22 mouse cellular contexts compared by ENCODE assay signal in genomic region chr1:125455128-125455527, GRCm38 (mm10). TPM values are rescaled to one million over a fixed set of nuclear protein-coding genes. Genes with fewer than 3 reads are reported as not detected.
DNase-seq lines count a peak whose midpoint lies in the region; ATAC-seq and TF ChIP-seq lines count a peak whose summit lies in the region.
"Had no signal": no experiment of that assay in that cellular context is flagged by ENCODE, and none has a peak within 500 bp of the region (broad histone marks: within the 10 kb centered on the region; RNA-seq: fewer than 3 reads in every experiment).

No protein-coding gene starts in this region.

- H3K27ac ChIP-seq in forebrain, embryonic 13.5 days: no peak overlapping the region
- no peak overlapping the region for H3K27ac ChIP-seq in forebrain, embryonic 10.5 days
- H3K27ac ChIP-seq in midbrain, embryonic 12.5 days (replicated peaks): no peak overlapping the region
- no peak overlapping the region for H3K27ac ChIP-seq in midbrain, embryonic 10.5 days (replicated peaks)
- H3K27ac ChIP-seq: embryonic facial prominence, embryonic 15.5 days; heart, embryonic 10.5 days; hindbrain, embryonic 13.5 days; intestine, embryonic 15.5 days had no signal

- WGBS in forebrain, embryonic 13.5 days: 8% methylated on average over 2 of the region's 2 CpGs
- 59% methylated on average over 2 of the region's 2 CpGs for WGBS in forebrain, embryonic 10.5 days
- WGBS in midbrain, embryonic 12.5 days: 23% methylated on average over 2 of the region's 2 CpGs
- 61% methylated on average over 2 of the region's 2 CpGs for WGBS in midbrain, embryonic 10.5 days

- no peak for TF ChIP-seq POLR2A in brain, embryonic 14.5 days (IDR thresholded peaks at IDR 0.05; ENCODE audit: borderline replicate concordance, extremely low read depth, insufficient read depth, insufficient read length, poor library complexity, severe bottlenecking)

- H3K4me1 ChIP-seq in forebrain, embryonic 13.5 days: peaks cover 8% of the 10 kb centered on the region
- H3K4me1 ChIP-seq in forebrain, embryonic 10.5 days: peaks cover 6% of the 10 kb centered on the region
- 0 out of 2 replicates have a peak, but pooled peaks cover 4% of the 10 kb centered on the region for H3K4me1 ChIP-seq in midbrain, embryonic 12.5 days
- peaks cover 13% of the 10 kb centered on the region for H3K4me1 ChIP-seq in midbrain, embryonic 10.5 days
- H3K4me1 ChIP-seq: embryonic facial prominence, embryonic 15.5 days; heart, embryonic 10.5 days; intestine, embryonic 15.5 days had no signal

- H3K9ac ChIP-seq in forebrain, embryonic 13.5 days: no peak overlapping the region
- H3K9ac ChIP-seq in midbrain, embryonic 12.5 days (replicated peaks): no peak overlapping the region
- H3K9ac ChIP-seq: embryonic facial prominence, embryonic 15.5 days; hindbrain, embryonic 13.5 days; intestine, embryonic 15.5 days had no signal

- ATAC-seq in forebrain, embryonic 13.5 days: peak; percentile 38; the same call in 1 of the 2 replicates
- ATAC-seq in midbrain, embryonic 12.5 days (ENCODE audit: low FRiP score, low read depth): peak; percentile 52
- ATAC-seq: activated CD4-positive, CD25-positive, alpha-beta regulatory T cell, adult 4 months; intestine, embryonic 15.5 days had no signal

- H3K9me3 ChIP-seq in forebrain, embryonic 13.5 days (replicated peaks): no peaks in the 10 kb centered on the region
- no peaks in the 10 kb centered on the region for H3K9me3 ChIP-seq in forebrain, embryonic 10.5 days
- H3K9me3 ChIP-seq in midbrain, embryonic 12.5 days: no peaks in the 10 kb centered on the region
- no peaks in the 10 kb centered on the region for H3K9me3 ChIP-seq in midbrain, embryonic 10.5 days (replicated peaks)
- H3K9me3 ChIP-seq: embryonic facial prominence, embryonic 15.5 days; heart, embryonic 10.5 days; hindbrain, embryonic 13.5 days; intestine, embryonic 15.5 days had no signal

- no peak overlapping the region for H3K4me3 ChIP-seq in forebrain, embryonic 13.5 days
- no peak overlapping the region for H3K4me3 ChIP-seq in forebrain, embryonic 10.5 days
- no peak overlapping the region for H3K4me3 ChIP-seq in midbrain, embryonic 12.5 days
- no peak overlapping the region for H3K4me3 ChIP-seq in midbrain, embryonic 10.5 days
- H3K4me3 ChIP-seq: embryonic facial prominence, embryonic 15.5 days; heart, embryonic 10.5 days; hindbrain, embryonic 13.5 days; intestine, embryonic 15.5 days had no signal

- no peaks in the 10 kb centered on the region for H3K36me3 ChIP-seq in forebrain, embryonic 13.5 days (ENCODE audit: poor library complexity, severe bottlenecking)
- no peaks in the 10 kb centered on the region for H3K36me3 ChIP-seq in forebrain, embryonic 10.5 days (replicated peaks)
- no peaks in the 10 kb centered on the region for H3K36me3 ChIP-seq in midbrain, embryonic 12.5 days
- no peaks in the 10 kb centered on the region for H3K36me3 ChIP-seq in midbrain, embryonic 10.5 days
- H3K36me3 ChIP-seq: embryonic facial prominence, embryonic 15.5 days; heart, embryonic 10.5 days; hindbrain, embryonic 13.5 days; intestine, embryonic 15.5 days had no signal

- DNase-seq in forebrain, embryonic 10.5 days (ENCODE audit: extremely low spot score, low spot score): no peak
- no peak for DNase-seq in midbrain, embryonic 10.5 days (ENCODE audit: low spot score)
- peak; percentile 58 for DNase-seq in brain, embryonic 14.5 days (ENCODE audit: low read depth)
- no peak for DNase-seq in heart, adult 11 months
- no peak for DNase-seq in left cerebral cortex, adult 8-10 months (ENCODE audit: low spot score in 2 of 2)
- DNase-seq: adrenal gland, postnatal 14 days; cerebellum, adult 11 months; cerebellum, adult 8-10 months; cerebellum, postnatal 14 days; embryo, embryonic 11 days; gastrocnemius, postnatal 36 days; heart, adult 18-20 months; heart, postnatal 10 days; heart, postnatal 4 days had no signal

- no peak overlapping the region for H3K4me2 ChIP-seq in forebrain, embryonic 13.5 days
- no peak overlapping the region for H3K4me2 ChIP-seq in midbrain, embryonic 12.5 days (replicated peaks)
- H3K4me2 ChIP-seq: embryonic facial prominence, embryonic 15.5 days; hindbrain, embryonic 13.5 days; intestine, embryonic 15.5 days had no signal

- no peak for TF ChIP-seq CTCF in brain, embryonic 14.5 days (IDR thresholded peaks at IDR 0.05; ENCODE audit: borderline replicate concordance, extremely low read depth, insufficient read depth, insufficient read length)

- no peaks in the 10 kb centered on the region for H3K27me3 ChIP-seq in forebrain, embryonic 13.5 days
- no peaks in the 10 kb centered on the region for H3K27me3 ChIP-seq in forebrain, embryonic 10.5 days (ENCODE audit: poor library complexity, severe bottlenecking)
- H3K27me3 ChIP-seq in midbrain, embryonic 12.5 days: no peaks in the 10 kb centered on the region
- H3K27me3 ChIP-seq in midbrain, embryonic 10.5 days (ENCODE audit: low read depth, poor library complexity, severe bottlenecking): no peaks in the 10 kb centered on the region
- H3K27me3 ChIP-seq: embryonic facial prominence, embryonic 15.5 days; hindbrain, embryonic 13.5 days; intestine, embryonic 15.5 days; Patski had no signal

RNA-seq across cellular contexts. Expression of gene Actr3, which starts 19.6 kb away (rescaled TPM):
- 225 and 227 TPM in 2 replicates for polyA plus RNA-seq in forebrain, embryonic 13.5 days (2015; fragmentation: Nextera tagmentation; extraction: Ambion mirVana)
- polyA plus RNA-seq in forebrain, embryonic 10.5 days (2016; fragmentation: Nextera tagmentation; extraction: Ambion mirVana): 223 and 229 TPM in 2 replicates
- 247 and 248 TPM in 2 replicates for polyA plus RNA-seq in midbrain, embryonic 12.5 days (2016; fragmentation: Nextera tagmentation; extraction: Ambion mirVana)
- 232 and 245 TPM in 2 replicates for polyA plus RNA-seq in midbrain, embryonic 10.5 days (2016; fragmentation: Nextera tagmentation; extraction: Ambion mirVana)
- 89.6 and 133 TPM in 2 replicates for polyA plus RNA-seq in brain, embryonic 14.5 days (2012; rRNA removed)
- total RNA-seq in left cerebral cortex, adult 8-10 months (2022): 100 to 1,000 TPM; 234 to 242 (median 237) TPM
